Mouse (Mus musculus) erythroblast, embryonic 14.5 days (primary cell): ENCODE data around the gene Acot10. TPM values are rescaled to one million over a fixed set of nuclear protein-coding genes. Genes with fewer than 3 reads are reported as not detected.
"Not testable (repeated sequence)": the region's sequence is repeated elsewhere in the genome, so short reads cannot be mapped to it uniquely, and the experiment has no call there.

Source experiments
- H3K27me3 ChIP-seq: 2 replicates; pipeline ENCODE4 v1.6.1; 2012; ENCODE audit warnings: inconsistent platforms; ENCODE audit not compliant: control insufficient read depth
- H3K36me3 ChIP-seq: 2 replicates; pipeline ENCODE4 v1.6.1; 2012; ENCODE audit warnings: mild to moderate bottlenecking, inconsistent platforms; ENCODE audit not compliant: control insufficient read depth
- H3K4me1 ChIP-seq: 2 replicates; pipeline ENCODE4 v1.6.1; 2012; ENCODE audit warnings: inconsistent platforms; ENCODE audit not compliant: control insufficient read depth
- H3K4me3 ChIP-seq: replicated peaks from 2 replicates; pipeline ENCODE3; 2012; ENCODE audit warnings: moderate library complexity, mild to moderate bottlenecking, inconsistent platforms
- H3K9me3 ChIP-seq: 2 replicates; pipeline ENCODE4 v1.6.1; 2012; ENCODE audit warnings: low read length, inconsistent platforms, mixed read lengths; ENCODE audit not compliant: control insufficient read depth
- GATA1 ChIP-seq: IDR thresholded peaks from 2 replicates; pipeline ENCODE4 v1.6.1; 2012; ENCODE audit warnings: low read length, inconsistent platforms, mixed read lengths
- TAL1 ChIP-seq: IDR thresholded peaks from 3 replicates; pipeline ENCODE4 v1.6.1; 2012; ENCODE audit warnings: low read length, inconsistent platforms, mixed read lengths
- polyA plus RNA-seq: library from polyadenylated mRNA; stranded (reverse); fragments of >175 nt; gene quantifications from 2 replicates; pipeline ENCODE4 v1.2.3, GENCODE M21; 2012

The Acot10 gene
- not detected in 2 replicates for polyA plus RNA-seq

DNA sequence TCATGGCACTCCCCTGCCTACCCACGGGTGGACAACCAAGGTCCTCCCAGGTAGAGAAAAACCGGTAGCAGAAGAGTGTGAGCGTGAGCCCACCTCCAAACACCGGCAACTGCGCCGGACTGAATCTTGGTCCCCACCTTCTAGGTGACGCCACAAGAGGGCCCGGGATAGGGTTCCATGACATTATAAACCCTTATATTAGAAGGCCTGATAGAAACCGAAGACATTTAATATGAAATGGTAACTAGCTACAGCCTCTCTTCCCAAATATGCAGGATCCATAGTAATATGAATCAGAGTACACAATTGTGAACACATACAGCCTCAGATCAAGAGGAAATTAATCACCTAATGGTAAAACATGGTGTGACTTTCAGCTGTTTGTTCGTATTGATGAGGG lies at the start of gene Acot10:
Gene Acot10, minus strand, starts transcription at position 101 of the 400 bp plus-strand sequence.
- H3K27me3 ChIP-seq: no peaks in the 10 kb centered on the region
- no peaks in the 10 kb centered on the region; the same call in 1 of the 2 replicates for H3K9me3 ChIP-seq
- H3K4me1 ChIP-seq: no peaks in the 10 kb centered on the region
- H3K36me3 ChIP-seq: no peaks in the 10 kb centered on the region
- no peak within 1 kb of the TSS for H3K4me3 ChIP-seq
- TF ChIP-seq GATA1 (no peak), TAL1 (no peak)

- H3K9me3 ChIP-seq: no peaks in the 10 kb centered on the region
- H3K4me1 ChIP-seq: no peaks in the 10 kb centered on the region
- no peak overlapping the region for H3K4me3 ChIP-seq
- no peak for TF ChIP-seq GATA1
- TF ChIP-seq TAL1: no peak
- H3K36me3 ChIP-seq: no peaks in the 10 kb centered on the region
- H3K27me3 ChIP-seq: no peaks in the 10 kb centered on the region
Observed at GRCm38 (mm10) chr15:20711859-20712258, 45.3 kb upstream of the Acot10 start.

- TF ChIP-seq TAL1: no peak
- no peak for TF ChIP-seq GATA1
- no peaks in the 10 kb centered on the region for H3K4me1 ChIP-seq
- no peak overlapping the region for H3K4me3 ChIP-seq
- H3K36me3 ChIP-seq: no peaks in the 10 kb centered on the region
- H3K27me3 ChIP-seq: no peaks in the 10 kb centered on the region
- H3K9me3 ChIP-seq: no peaks in the 10 kb centered on the region
Observed at GRCm38 (mm10) chr15:20696229-20696628, 29.7 kb upstream of the Acot10 start.

GRCm38 (mm10) chr15:20684200-20684599 lies 17.6 kb upstream of the Acot10 start:
- no peaks in the 10 kb centered on the region for H3K36me3 ChIP-seq
- no peaks in the 10 kb centered on the region for H3K27me3 ChIP-seq
- H3K9me3 ChIP-seq: no peaks in the 10 kb centered on the region
- no peak overlapping the region for H3K4me3 ChIP-seq
- H3K4me1 ChIP-seq: no peaks in the 10 kb centered on the region
- TF ChIP-seq GATA1: no peak
- TF ChIP-seq TAL1: no peak

DNA sequence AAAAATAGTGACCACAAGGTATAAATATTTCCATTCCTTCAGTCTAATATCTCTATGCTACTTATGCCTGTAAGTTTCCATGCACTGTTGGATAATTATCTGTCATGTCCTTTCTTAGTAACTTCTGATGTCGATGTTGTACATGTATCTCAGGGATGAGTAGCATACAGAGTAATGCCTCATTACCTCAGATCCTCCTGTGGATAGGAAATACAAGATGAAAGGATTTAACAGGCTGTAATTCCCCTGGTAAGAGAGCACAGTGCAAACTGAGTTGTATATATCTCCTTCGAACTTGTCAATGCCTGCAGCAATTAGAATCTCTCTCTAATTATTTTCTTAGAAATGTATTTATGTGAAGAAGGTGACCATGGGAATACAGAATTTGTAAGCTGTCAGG lies 16.2 kb upstream of the Acot10 start:
- Histone ChIP-seq H3K36me3 (no peaks in the 10 kb centered on the region), H3K27me3 (no peaks in the 10 kb centered on the region), H3K4me3 (no peak overlapping the region), H3K4me1 (no peaks in the 10 kb centered on the region), H3K9me3 (no peaks in the 10 kb centered on the region)
- no peak for TF ChIP-seq GATA1
- TF ChIP-seq TAL1: no peak

DNA sequence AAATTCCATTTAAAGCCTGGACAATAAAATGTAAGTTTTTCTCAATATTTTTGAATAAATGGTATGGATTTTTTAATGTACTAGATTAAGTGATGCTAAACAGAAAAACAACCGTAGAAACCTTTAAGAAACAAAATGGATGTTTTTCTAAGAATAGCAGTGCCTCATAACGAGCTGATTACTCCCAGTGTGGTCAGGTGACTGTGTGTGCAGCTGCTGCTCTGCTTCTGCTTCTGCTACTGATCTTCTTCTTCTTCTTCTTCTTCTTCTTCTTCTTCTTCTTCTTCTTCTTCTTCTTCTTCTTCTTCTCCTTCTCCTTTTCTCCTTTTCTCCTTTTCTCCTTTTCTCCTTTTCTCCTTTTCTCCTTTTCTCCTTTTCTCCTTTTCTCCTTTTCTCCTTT lies 3.0 kb upstream of the Acot10 start:
- H3K4me3 ChIP-seq, H3K9me3 ChIP-seq, H3K27me3 ChIP-seq, H3K4me1 ChIP-seq, H3K36me3 ChIP-seq: not testable (repeated sequence)

DNA sequence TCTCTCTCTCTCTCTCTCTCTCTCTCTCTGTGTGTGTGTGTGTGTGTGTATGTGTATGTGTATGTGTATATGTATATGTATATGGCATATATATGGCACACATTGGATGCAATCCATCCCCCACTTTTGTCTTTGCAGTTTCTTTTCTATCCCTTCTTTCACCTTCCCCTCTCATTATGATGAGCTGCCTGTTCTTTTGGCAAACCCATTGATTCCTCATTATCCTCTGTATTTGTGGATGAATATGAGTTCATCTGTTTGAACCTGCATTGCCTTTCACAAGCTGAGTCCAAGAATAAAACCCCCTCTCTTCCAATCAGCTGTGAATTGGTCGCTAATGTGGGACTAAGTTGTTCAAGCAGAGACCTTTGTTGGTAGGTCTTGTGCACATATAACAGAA lies 1.4 kb upstream of the Acot10 start:
- H3K36me3 ChIP-seq: no peaks in the 10 kb centered on the region
- H3K4me3 ChIP-seq: no peak overlapping the region
- TF ChIP-seq TAL1: no peak
- TF ChIP-seq GATA1: no peak
- no peaks in the 10 kb centered on the region; the same call in 1 of the 2 replicates for H3K9me3 ChIP-seq
- no peaks in the 10 kb centered on the region for H3K27me3 ChIP-seq
- H3K4me1 ChIP-seq: no peaks in the 10 kb centered on the region

GRCm38 (mm10) chr15:20667350-20667749 lies 800 bp upstream of the Acot10 start:
- Histone ChIP-seq H3K4me1 (no peaks in the 10 kb centered on the region), H3K9me3 (no peaks in the 10 kb centered on the region; the same call in 1 of the 2 replicates), H3K4me3 (no peak overlapping the region), H3K36me3 (no peaks in the 10 kb centered on the region), H3K27me3 (no peaks in the 10 kb centered on the region)
- TF ChIP-seq GATA1 (no peak), TAL1 (no peak)

GRCm38 (mm10) chr15:20660221-20660620 lies 6.3 kb downstream of the Acot10 start:
- no peak overlapping the region for H3K4me3 ChIP-seq
- TF ChIP-seq GATA1 (no peak), TAL1 (no peak)

DNA sequence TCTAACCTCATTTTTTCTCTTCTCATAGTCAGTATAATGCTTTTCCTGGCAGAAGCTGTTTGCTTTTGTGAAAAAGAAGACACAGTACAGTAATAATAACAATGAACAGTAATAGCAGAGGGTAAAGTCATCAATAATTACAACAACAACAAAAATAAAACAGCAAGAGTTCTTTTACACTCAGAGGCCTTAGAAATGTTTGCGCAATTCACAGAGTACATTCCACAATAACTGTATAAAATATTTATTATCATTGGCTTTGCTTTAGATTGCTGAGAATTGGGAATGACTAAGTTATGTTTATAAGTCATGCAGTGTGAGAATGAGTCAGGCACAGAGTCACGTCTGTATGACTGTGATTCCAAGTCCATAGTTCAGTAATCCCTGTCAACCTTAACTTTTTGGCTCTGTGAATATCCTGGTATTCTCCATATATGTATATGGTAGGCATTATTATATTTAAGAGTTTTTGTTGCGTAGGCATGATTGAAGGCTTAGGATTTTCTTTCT lies 23.6 kb downstream of the Acot10 start:
- Histone ChIP-seq H3K36me3 (no peaks in the 10 kb centered on the region), H3K27me3 (no peaks in the 10 kb centered on the region), H3K9me3 (no peaks in the 10 kb centered on the region), H3K4me3 (no peak overlapping the region), H3K4me1 (no peaks in the 10 kb centered on the region)
- TF ChIP-seq TAL1: no peak
- no peak for TF ChIP-seq GATA1

More at GRCm38 (mm10) chr15:20660221-20660620, 6.3 kb downstream of the Acot10 start:
- H3K4me1 ChIP-seq: no peaks in the 10 kb centered on the region
- no peaks in the 10 kb centered on the region for H3K27me3 ChIP-seq
- no peaks in the 10 kb centered on the region for H3K36me3 ChIP-seq
- H3K9me3 ChIP-seq: no peaks in the 10 kb centered on the region

GRCm38 (mm10) chr15:20639155-20639554 lies 27.4 kb downstream of the Acot10 start:
- Histone ChIP-seq H3K27me3 (no peaks in the 10 kb centered on the region), H3K9me3 (no peaks in the 10 kb centered on the region), H3K4me3 (no peak overlapping the region), H3K4me1 (no peaks in the 10 kb centered on the region), H3K36me3 (no peaks in the 10 kb centered on the region)
- TF ChIP-seq TAL1 (no peak), GATA1 (no peak)
